Mouse (Mus musculus) cerebellum, adult 9-11 months (tissue): Measurements from ENCODE around the gene Vav2.

Experiments
- DNase-seq: peaks from one replicate; pipeline ENCODE4 v3.0.0; 2022

Vav2 gene

DNA sequence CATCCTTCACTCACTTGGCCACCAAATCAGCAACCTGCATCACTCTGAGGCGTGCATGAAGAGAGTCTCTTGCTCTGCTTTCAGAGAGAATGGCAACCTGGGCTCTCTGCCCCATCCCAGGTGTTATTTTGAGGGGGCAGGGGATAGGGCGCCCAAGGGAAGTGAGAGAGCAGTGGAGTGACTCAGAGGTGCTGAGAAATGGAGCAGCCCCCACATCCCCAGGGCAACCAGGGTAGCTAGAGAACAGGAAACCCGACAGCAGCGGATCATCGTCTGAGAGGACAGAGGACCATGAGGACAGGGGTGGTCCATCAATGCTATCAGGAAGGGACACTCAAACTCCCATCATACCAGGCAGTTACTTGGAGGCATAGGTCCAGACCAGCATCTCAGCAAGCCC lies 19.9 kb downstream of the Vav2 start:
- no peak for DNase-seq

- no peak for DNase-seq
Measured at GRCm38 (mm10) chr2:27405094-27405884, 21.5 kb downstream of the Vav2 start.

GRCm38 (mm10) chr2:27404375-27405093 lies 22.3 kb downstream of the Vav2 start:
- DNase-seq = no peak

DNA sequence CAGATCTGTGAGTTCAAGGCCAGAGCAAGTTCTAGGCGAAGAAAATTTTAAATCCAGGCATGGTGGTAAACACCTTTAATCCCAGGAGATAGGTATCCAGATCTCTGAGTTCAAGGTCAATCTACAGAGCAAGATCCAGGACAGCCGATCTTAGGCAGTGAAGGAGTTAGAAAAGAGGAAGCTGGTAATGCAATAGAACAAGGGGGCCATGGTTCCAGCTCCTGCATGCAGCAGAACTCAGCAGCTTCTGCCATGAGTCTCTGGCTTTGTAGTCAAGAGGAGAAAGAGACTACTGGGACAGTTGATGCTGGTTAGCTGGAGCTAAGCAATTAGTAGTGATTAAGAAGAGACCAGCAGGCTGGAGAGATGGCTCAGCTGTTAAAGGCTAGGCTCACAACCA lies 25.3 kb downstream of the Vav2 start:
- DNase-seq = no peak

DNA sequence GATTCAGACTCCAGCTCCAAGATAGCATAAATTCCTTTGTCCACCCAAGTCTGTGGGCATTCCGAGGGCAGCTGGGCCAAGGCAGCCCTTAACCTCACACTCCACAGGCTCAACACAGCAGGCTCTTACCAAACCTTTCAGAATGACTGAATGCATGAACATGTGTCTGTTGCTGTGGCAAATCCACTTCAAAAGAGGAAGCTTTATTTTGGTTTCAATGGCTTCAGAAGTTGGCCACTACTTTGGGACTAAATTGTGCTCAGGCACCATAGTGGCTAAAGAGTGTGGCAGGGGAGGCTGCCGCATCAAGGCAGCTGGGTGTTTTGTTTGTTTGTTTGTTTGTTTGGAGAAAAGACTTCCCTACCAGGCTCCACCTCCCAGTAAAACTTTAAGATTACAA lies 26.8 kb downstream of the Vav2 start:
- DNase-seq = no peak

DNA sequence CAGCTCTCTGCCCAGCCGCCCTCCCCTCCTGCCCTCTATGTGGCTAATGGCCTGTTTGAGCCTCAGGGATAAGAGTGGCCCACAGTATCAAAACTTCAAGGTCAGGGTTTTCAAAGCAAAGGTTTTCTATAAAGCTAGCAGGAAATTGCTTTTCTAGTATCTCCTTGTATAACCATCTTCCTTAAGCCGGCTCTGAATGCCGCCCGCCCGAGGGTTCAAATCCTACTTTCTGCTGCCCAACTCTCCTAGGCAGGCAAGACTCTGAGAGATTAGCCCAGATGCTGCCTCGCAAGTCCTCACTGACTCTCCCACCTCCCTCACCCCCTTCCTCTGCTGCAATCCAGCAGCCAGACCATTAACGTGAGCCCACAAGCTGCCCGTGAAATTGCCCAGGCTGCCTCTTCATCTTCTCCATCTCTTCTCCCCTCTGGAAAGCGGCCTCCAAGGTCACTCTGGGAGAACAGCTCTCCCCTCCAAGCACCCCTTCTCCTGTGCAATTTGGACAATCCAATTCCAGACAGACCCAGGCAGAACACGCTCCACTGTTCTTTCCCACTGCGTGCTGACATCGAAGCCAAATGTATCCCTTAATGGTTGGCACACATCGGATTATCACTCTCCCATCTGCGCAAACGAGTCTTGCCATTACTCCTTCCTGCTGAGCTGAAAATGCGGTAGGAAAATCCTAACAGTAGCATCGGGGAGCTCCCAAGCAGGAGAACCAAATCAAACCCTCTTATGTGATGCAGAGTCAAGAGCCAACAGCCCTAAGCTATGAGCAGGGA lies 30.0 kb downstream of the Vav2 start:
- no peak for DNase-seq

DNA sequence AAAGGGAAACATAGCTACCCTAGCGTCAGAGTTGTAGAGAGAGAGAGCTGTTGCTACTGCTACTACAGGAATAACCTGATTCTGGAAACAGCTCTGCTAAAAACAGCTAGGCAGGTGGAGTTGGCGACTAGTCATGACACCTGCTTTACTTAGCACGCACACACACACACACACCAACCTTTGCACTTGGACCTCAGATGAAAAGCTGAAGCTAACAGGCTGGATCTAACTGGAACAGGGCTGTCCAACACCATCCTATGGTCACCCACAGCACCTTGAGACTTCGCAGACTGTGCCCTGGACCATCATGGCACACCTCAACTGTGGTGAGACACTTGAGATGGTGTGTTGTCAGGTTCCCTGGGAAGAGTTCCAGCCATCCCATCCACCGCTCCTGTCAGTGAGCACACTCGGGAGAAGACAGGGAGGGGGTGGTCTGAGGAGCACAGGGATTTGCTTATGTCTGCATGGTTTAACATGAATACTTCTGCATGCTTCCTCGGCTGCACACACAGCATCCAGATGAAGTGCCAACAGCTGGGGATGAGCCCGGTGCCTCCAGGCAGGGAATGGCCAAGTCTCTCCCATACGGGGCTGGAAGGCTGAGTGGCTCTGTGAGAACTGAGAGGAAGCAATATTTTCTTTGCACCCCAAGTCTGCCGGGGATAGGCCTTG lies 32.5 kb downstream of the Vav2 start:
- no peak for DNase-seq

- DNase-seq = no peak
Measured at GRCm38 (mm10) chr2:27392278-27392677, 34.6 kb downstream of the Vav2 start.

DNA sequence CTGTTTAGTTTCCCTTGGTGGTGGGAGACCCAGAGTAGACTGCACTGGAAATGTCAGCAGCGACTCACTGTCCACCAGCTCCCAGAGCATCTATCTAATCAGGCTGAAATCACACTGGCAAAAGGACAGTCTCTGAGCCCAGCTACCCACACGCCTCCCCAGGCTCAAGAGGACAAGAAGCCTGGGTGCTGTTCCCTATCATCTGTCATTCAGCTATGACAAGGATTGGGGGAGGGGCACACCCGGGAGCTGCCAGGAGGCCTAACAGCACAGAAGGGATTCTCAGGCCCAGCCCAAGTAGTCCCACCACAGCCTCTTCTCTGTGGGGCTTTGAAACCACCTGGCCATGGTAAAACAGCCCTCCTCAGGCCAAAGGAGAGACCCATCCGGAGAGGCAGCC lies 36.1 kb downstream of the Vav2 start:
- DNase-seq = no peak

DNA sequence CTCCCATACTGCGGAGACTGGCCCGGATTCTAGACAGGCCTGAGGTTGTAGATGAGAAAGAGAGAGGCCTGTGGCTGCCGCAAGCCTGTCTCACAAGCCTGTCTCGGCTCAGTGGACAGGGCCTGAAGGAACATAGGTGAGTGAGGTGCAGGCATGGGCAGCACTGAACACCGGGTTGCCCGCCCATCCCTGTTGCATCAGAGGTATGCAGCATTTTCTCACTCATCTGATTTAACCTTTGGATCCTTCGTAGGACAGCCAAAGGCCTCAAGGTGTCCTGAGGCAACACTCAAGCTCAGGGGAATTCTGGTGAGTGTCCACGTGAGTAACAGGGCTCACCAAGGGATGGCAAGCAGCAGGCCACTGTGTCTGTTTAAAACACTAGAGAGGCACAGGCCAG lies 36.5 kb downstream of the Vav2 start:
- no peak for DNase-seq

DNA sequence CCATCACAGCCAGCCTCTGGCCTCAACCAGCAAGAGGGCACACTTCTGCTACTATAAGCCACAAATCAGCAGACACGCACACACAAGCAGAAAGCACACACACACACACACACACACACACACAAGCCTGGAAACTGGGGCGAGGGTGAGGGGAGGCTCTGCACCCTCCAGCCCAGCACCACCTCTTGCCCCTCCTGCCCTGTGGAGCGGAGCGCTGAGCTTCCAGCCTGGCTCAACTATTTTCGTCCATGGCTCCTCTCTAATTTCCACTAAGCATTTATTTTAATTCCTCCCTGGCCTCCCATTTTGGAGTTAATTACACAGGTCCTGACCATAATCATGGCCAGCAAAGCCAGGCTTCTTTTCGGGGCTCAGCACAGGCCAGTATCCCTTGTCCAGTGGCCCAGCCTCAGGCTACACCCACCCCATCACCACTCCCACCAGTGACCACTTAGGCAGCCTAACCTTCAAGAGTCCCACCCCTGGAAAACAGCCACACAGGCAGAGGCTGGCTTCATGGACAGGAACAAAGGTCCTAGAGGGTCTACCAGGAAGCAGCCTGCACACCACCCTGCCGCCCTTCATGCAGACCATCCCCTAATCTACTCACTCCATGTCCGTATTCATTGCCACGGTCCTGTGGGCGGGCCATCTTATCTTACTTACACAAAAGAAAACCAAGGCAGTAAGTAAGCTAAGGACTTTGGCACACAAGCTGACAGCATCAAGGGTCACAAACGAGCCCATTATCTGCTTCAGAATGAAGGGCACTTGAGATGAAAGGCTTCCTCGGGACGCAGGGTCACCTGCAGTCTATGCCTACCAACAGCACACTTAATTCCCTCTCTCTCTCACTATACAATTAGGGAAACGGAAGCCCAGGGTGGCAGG lies 37.3 kb downstream of the Vav2 start:
- no peak for DNase-seq

DNA sequence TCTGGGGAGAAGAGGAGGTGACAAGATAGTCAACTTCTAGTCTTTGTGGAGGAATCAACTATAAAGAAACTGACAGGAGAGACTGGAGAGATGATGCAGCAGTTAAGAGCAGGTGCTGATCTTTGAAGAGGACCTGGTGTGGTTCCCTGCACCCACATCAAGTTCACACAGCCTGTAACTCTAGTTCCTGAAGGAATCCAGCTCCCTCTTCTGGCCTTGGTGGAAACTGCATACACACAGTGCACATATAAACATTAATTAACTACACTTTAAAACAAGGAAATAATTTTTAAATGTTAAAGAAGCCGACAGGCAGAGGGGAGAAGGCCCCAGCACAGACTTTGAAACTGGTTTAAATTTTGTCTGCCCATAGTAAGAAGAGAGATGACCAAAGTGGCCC lies 39.6 kb downstream of the Vav2 start:
- no peak for DNase-seq

DNA sequence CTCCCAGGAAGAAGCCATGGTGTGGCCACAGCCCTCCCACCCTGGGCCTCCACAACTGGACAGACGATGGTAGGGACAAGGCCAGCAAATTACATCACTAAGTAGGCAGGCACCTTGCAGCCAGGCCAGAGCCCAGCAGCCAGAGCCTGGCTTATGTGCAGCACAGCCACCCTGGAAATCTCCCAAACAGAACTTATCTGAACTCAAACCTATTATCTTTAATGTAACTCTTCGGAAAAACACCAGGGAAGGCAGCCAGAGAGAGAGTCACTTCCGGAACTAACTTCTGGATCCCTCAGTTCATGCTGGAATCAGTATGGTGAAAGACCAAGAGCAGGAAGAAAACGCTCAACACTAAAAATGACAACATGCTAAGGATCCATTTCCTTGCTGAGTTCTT lies 45.1 kb downstream of the Vav2 start:
- DNase-seq = no peak

DNA sequence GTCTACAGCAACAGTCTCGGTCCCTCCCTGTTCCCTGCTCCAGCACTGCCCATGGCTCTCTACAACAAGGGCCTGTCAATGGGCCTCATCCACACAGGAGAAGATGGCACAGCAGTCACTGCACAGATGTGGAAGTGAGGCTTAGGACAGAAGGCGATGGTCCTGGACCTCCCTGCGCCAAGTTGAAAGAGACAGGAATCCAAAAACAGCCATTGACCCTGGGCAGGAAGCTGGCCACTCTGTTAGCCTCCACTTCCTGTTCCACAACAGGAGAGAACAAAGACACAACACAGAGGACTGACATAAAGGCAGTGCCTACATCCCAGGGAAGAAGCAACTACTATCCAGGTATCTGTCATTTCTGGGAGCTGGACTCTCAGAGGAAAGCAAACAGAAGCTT lies 45.6 kb downstream of the Vav2 start:
- no peak for DNase-seq

GRCm38 (mm10) chr2:27377876-27378275 lies 49.0 kb downstream of the Vav2 start:
- DNase-seq = no peak

- no peak for DNase-seq
Measured at GRCm38 (mm10) chr2:27377164-27377563, 49.7 kb downstream of the Vav2 start.

GRCm38 (mm10) chr2:27375141-27375540 lies 51.7 kb downstream of the Vav2 start:
- DNase-seq = no peak

DNA sequence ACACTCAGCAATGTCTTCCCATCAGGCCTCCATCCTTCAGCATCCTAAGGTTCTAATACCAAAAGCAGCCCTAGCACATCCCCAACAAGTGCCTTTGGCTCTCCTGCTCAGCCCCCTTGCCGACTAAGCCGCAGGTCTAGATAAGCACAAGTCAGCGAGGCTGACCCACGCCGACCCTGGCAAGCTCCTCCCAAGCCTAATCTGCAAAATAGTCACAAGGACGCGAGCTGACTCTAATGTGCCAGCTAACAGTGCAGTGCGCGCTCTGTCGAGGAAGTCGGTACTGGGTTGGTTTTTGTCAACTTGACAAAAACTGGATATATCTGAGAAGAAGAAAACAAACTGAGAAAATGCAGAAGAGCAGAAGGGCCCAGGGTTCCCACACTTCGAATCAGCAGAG lies 53.5 kb downstream of the Vav2 start:
- no peak for DNase-seq

GRCm38 (mm10) chr2:27371450-27371849 lies 55.4 kb downstream of the Vav2 start:
- DNase-seq = no peak

GRCm38 (mm10) chr2:27368980-27369379 lies 57.9 kb downstream of the Vav2 start:
- DNase-seq = no peak

DNA sequence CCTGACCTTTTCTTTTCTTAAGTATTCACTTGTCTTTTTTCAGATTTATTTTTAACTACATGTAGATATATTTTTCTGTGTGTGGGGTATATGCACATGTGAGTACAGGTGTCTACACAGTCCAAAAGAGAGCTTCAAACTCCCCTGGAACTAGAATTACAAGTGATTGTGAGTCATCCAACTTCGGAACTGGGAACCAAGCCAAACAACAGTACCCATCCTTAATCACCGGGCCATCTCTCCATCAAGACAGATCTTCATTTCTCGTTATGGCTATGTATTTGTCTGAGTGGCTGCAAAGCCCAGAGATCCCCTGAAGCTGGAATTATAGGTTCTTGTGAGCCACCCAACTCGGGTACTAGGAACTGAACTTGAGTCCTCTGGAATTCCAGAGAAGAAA lies 61.5 kb downstream of the Vav2 start:
- DNase-seq = no peak

- DNase-seq = no peak
Measured at GRCm38 (mm10) chr2:27361786-27362185, 65.0 kb downstream of the Vav2 start.
